Mouse (Mus musculus): ENCODE results near the gene Chst11.
A peak's percentile ranks its signal among the peaks of the same experiment; 100 is the strongest.

- no peak for TF ChIP-seq CTCF (IDR thresholded peaks at IDR 0.05; ENCODE audit: low read depth, low read length)
- 0 out of 2 replicates have a peak, but pooled peaks have one; percentile 12 for TF ChIP-seq EP300 (IDR thresholded peaks at IDR 0.05; ENCODE audit: insufficient read depth, low read depth, low read length)
Measured at GRCm38 (mm10) chr10:83071785-83072580, 86.7 kb downstream of the Chst11 start.

All from ES-Bruce4 (cell line).